Mouse (Mus musculus): ENCODE data around the gene Lamtor2. TPM values are rescaled to one million over a fixed set of nuclear protein-coding genes. Genes with fewer than 3 reads are reported as not detected.
A peak's percentile ranks its signal among the peaks of the same experiment; 100 is the strongest.
"Not testable (repeated sequence)": the region's sequence is repeated elsewhere in the genome, so short reads cannot be mapped to it uniquely, and the experiment has no call there.

The Lamtor2 gene
- 102 and 107 TPM in 2 replicates for polyA plus RNA-seq (2014; fragmentation: Nextera tagmentation; extraction: Ambion mirVana)

- ATAC-seq (ENCODE audit: low FRiP score) (peak; percentile 91), DNase-seq (ENCODE audit: low spot score) (peak; percentile 98)
- Histone ChIP-seq H3K4me1 (replicated peaks; ENCODE audit: control insufficient read depth, insufficient read depth, low read length) (peaks cover 17% of the 10 kb centered on the region), H3K27ac (peak within 1 kb of the TSS; percentile 91), H3K9ac (peak within 1 kb of the TSS; percentile 76), H3K36me3 (replicated peaks; ENCODE audit: control insufficient read depth, insufficient read depth) (peaks cover 27% of the 10 kb centered on the region), H3K27me3 (ENCODE audit: control insufficient read depth, insufficient read depth, low read length) (no peaks in the 10 kb centered on the region), H3K4me3 (replicated peaks; ENCODE audit: low read length) (peak within 1 kb of the TSS; percentile 76), H3K4me2 (replicated peaks) (peak within 1 kb of the TSS; percentile 80), H3K9me3 (ENCODE audit: control insufficient read depth, low read length) (no peaks in the 10 kb centered on the region)
- WGBS: under 1% methylated on average over 48 of the region's 48 CpGs
Measured at GRCm38 (mm10) chr3:88552676-88553524, at the start of gene Lamtor2. Gene Lamtor2 (minus strand): TSS chr3:88553074.

GRCm38 (mm10) chr3:88602466-88602865 is 49.6 kb upstream of the Lamtor2 start:
- no peak for ATAC-seq (ENCODE audit: low FRiP score)
- Histone ChIP-seq H3K27ac (no peak overlapping the region), H3K27me3 (ENCODE audit: control insufficient read depth, insufficient read depth, low read length) (no peaks in the 10 kb centered on the region), H3K9me3 (ENCODE audit: control insufficient read depth, low read length) (no peaks in the 10 kb centered on the region), H3K36me3 (replicated peaks; ENCODE audit: control insufficient read depth, insufficient read depth) (no peaks in the 10 kb centered on the region), H3K4me3 (replicated peaks; ENCODE audit: low read length) (no peak overlapping the region), H3K4me1 (replicated peaks; ENCODE audit: control insufficient read depth, insufficient read depth, low read length) (0 out of 2 replicates have a peak, but pooled peaks cover 6% of the 10 kb centered on the region), H3K4me2 (replicated peaks) (no peak overlapping the region), H3K9ac (no peak overlapping the region)
- no peak for DNase-seq (ENCODE audit: low spot score)
- WGBS: 68% methylated on average over 4 of the region's 4 CpGs

GRCm38 (mm10) chr3:88596547-88596946 is 43.7 kb upstream of the Lamtor2 start:
- H3K9me3 ChIP-seq (ENCODE audit: control insufficient read depth, low read length); H3K9ac ChIP-seq; ATAC-seq (ENCODE audit: low FRiP score); H3K4me1 ChIP-seq (replicated peaks; ENCODE audit: control insufficient read depth, insufficient read depth, low read length); DNase-seq (ENCODE audit: low spot score); H3K4me3 ChIP-seq (replicated peaks; ENCODE audit: low read length); H3K27me3 ChIP-seq (ENCODE audit: control insufficient read depth, insufficient read depth, low read length); H3K4me2 ChIP-seq (replicated peaks); H3K27ac ChIP-seq; H3K36me3 ChIP-seq (replicated peaks; ENCODE audit: control insufficient read depth, insufficient read depth): not testable (repeated sequence)
- 84% methylated on average over 4 of the region's 4 CpGs for WGBS

- no peaks in the 10 kb centered on the region for H3K4me1 ChIP-seq (replicated peaks; ENCODE audit: control insufficient read depth, insufficient read depth, low read length)
- ATAC-seq (ENCODE audit: low FRiP score) (no peak), DNase-seq (ENCODE audit: low spot score) (no peak)
- no peak overlapping the region for H3K4me3 ChIP-seq (replicated peaks; ENCODE audit: low read length)
- H3K27ac ChIP-seq: no peak overlapping the region
- H3K9ac ChIP-seq: no peak overlapping the region
- no peaks in the 10 kb centered on the region for H3K27me3 ChIP-seq (ENCODE audit: control insufficient read depth, insufficient read depth, low read length)
- H3K9me3 ChIP-seq (ENCODE audit: control insufficient read depth, low read length): no peaks in the 10 kb centered on the region
- WGBS: 69% methylated on average over 10 of the region's 10 CpGs
- no peak overlapping the region for H3K4me2 ChIP-seq (replicated peaks)
- H3K36me3 ChIP-seq (replicated peaks; ENCODE audit: control insufficient read depth, insufficient read depth): peaks cover 7% of the 10 kb centered on the region; the same call in 1 of the 2 replicates
Measured at GRCm38 (mm10) chr3:88593893-88594580, 41.2 kb upstream of the Lamtor2 start.

DNA sequence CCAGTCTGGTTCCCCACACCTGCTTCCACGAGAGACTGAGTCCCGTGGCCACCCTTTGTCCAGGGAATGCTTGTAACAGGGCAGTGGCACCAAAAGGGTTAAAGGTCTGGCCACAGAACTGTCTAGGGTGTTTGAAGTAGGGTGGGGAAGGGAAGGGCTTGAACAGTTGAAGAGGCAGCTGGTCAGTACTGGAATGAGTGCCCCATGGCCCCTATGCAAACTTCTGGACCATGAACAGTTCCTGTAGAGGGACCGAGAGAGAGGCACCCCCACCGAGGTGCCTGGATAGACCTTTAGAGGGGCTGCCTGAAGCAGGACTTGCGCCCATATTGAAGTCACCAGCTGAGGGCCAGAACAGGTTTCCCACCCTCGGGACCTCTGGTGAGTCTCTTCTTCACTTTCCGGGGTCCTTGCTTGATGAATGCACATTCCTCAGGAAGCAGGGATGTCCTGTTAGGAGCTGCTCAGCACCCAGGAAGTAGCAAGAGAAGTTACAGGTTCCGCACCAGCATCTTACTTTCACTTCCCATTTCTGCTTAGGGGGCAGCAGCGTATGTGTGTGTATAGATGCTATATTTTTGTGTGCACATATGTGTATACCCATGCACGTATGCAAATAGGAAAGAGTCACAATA is 40.2 kb upstream of the Lamtor2 start:
- Histone ChIP-seq H3K36me3 (replicated peaks; ENCODE audit: control insufficient read depth, insufficient read depth) (peaks cover 16% of the 10 kb centered on the region), H3K4me3 (replicated peaks; ENCODE audit: low read length) (no peak overlapping the region)

GRCm38 (mm10) chr3:88591950-88592731 is 39.3 kb upstream of the Lamtor2 start:
- Histone ChIP-seq H3K27me3 (ENCODE audit: control insufficient read depth, insufficient read depth, low read length) (no peaks in the 10 kb centered on the region), H3K4me2 (replicated peaks) (no peak overlapping the region), H3K4me3 (replicated peaks; ENCODE audit: low read length) (no peak overlapping the region), H3K9me3 (ENCODE audit: control insufficient read depth, low read length) (no peaks in the 10 kb centered on the region), H3K4me1 (replicated peaks; ENCODE audit: control insufficient read depth, insufficient read depth, low read length) (no peaks in the 10 kb centered on the region), H3K9ac (no peak overlapping the region), H3K36me3 (replicated peaks; ENCODE audit: control insufficient read depth, insufficient read depth) (peaks cover 26% of the 10 kb centered on the region), H3K27ac (no peak overlapping the region)
- DNase-seq (ENCODE audit: low spot score): peak; percentile 84
- ATAC-seq (ENCODE audit: low FRiP score): no peak
- 29% methylated on average over 9 of the region's 9 CpGs for WGBS

More for the DNA sequence above, 40.2 kb upstream of the Lamtor2 start:
- Histone ChIP-seq H3K9ac (no peak overlapping the region), H3K9me3 (ENCODE audit: control insufficient read depth, low read length) (no peaks in the 10 kb centered on the region), H3K27me3 (ENCODE audit: control insufficient read depth, insufficient read depth, low read length) (no peaks in the 10 kb centered on the region), H3K27ac (no peak overlapping the region), H3K4me2 (replicated peaks) (no peak overlapping the region), H3K4me1 (replicated peaks; ENCODE audit: control insufficient read depth, insufficient read depth, low read length) (no peaks in the 10 kb centered on the region)
- DNase-seq (ENCODE audit: low spot score): no peak
- WGBS: 75% methylated on average over 10 of the region's 10 CpGs
- no peak for ATAC-seq (ENCODE audit: low FRiP score)

DNA sequence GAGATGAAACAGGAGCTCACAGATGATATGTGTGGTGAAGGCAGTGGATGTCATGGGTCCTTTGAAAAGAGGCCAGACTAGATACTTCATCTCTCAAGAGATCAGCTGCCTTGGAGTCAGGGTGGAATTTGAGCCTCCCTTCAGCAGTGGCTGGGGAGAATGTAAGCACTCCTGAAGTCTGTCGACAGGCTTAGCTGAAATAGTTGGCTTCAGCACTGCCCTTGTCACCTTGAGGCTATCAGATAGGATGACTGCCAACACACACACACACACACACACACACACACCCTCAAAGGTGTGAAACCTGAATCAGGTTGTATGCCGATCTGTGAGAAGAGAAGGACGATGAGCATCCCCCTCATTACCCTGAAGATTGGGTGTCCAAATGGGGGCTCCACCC is 38.2 kb upstream of the Lamtor2 start:
- H3K4me1 ChIP-seq (replicated peaks; ENCODE audit: control insufficient read depth, insufficient read depth, low read length): no peaks in the 10 kb centered on the region
- H3K9me3 ChIP-seq (ENCODE audit: control insufficient read depth, low read length): no peaks in the 10 kb centered on the region
- H3K9ac ChIP-seq: 0 out of 2 replicates have a peak overlapping the region, but pooled peaks have one; percentile 20
- no peak overlapping the region for H3K4me2 ChIP-seq (replicated peaks)
- H3K27me3 ChIP-seq (ENCODE audit: control insufficient read depth, insufficient read depth, low read length): no peaks in the 10 kb centered on the region
- DNase-seq (ENCODE audit: low spot score) (no peak), ATAC-seq (ENCODE audit: low FRiP score) (no peak)
- no peak overlapping the region for H3K4me3 ChIP-seq (replicated peaks; ENCODE audit: low read length)
- H3K36me3 ChIP-seq (replicated peaks; ENCODE audit: control insufficient read depth, insufficient read depth): peaks cover 36% of the 10 kb centered on the region
- H3K27ac ChIP-seq: no peak overlapping the region
- WGBS: 61% methylated on average over 3 of the region's 3 CpGs

- Histone ChIP-seq H3K27ac (no peak overlapping the region), H3K4me1 (replicated peaks; ENCODE audit: control insufficient read depth, insufficient read depth, low read length) (no peaks in the 10 kb centered on the region), H3K4me2 (replicated peaks) (no peak overlapping the region), H3K36me3 (replicated peaks; ENCODE audit: control insufficient read depth, insufficient read depth) (peaks cover 44% of the 10 kb centered on the region), H3K9me3 (ENCODE audit: control insufficient read depth, low read length) (no peaks in the 10 kb centered on the region), H3K4me3 (replicated peaks; ENCODE audit: low read length) (no peak overlapping the region), H3K9ac (0 out of 2 replicates have a peak overlapping the region, but pooled peaks have one; percentile 20), H3K27me3 (ENCODE audit: control insufficient read depth, insufficient read depth, low read length) (no peaks in the 10 kb centered on the region)
- ATAC-seq (ENCODE audit: low FRiP score) (no peak), DNase-seq (ENCODE audit: low spot score) (no peak)
- 25% methylated on average over 5 of the region's 5 CpGs for WGBS
Measured at GRCm38 (mm10) chr3:88590246-88590645, 37.4 kb upstream of the Lamtor2 start.

Data from hindbrain, embryonic 14.5 days (tissue).